Mouse (Mus musculus) embryonic stem cell, embryonic (primary cell): Measurements from ENCODE around the gene E130311K13Rik.

Experiments used
- CTCF ChIA-PET, 4 experiments: fragments of 300-600 bp in 2 of 4; fragments of 350-600 bp in 2 of 4; sonication (Branson Sonifier 250); formaldehyde crosslinking; loops; one replicate each; lab custom pipeline; 2022; ENCODE audit warnings: inconsistent platforms in 2 of 4; lab: Charles Lee
- POLR2A ChIA-PET, 4 experiments: fragments of 300-600 bp in 2 of 4; fragments of 350-600 bp in 2 of 4; sonication (Branson Sonifier 250); formaldehyde crosslinking; loops; one replicate each; lab custom pipeline; 2022; ENCODE audit warnings: antibody characterized with exemption in 4 of 4, inconsistent platforms in 1 of 4; lab: Charles Lee

Gene E130311K13Rik

DNA sequence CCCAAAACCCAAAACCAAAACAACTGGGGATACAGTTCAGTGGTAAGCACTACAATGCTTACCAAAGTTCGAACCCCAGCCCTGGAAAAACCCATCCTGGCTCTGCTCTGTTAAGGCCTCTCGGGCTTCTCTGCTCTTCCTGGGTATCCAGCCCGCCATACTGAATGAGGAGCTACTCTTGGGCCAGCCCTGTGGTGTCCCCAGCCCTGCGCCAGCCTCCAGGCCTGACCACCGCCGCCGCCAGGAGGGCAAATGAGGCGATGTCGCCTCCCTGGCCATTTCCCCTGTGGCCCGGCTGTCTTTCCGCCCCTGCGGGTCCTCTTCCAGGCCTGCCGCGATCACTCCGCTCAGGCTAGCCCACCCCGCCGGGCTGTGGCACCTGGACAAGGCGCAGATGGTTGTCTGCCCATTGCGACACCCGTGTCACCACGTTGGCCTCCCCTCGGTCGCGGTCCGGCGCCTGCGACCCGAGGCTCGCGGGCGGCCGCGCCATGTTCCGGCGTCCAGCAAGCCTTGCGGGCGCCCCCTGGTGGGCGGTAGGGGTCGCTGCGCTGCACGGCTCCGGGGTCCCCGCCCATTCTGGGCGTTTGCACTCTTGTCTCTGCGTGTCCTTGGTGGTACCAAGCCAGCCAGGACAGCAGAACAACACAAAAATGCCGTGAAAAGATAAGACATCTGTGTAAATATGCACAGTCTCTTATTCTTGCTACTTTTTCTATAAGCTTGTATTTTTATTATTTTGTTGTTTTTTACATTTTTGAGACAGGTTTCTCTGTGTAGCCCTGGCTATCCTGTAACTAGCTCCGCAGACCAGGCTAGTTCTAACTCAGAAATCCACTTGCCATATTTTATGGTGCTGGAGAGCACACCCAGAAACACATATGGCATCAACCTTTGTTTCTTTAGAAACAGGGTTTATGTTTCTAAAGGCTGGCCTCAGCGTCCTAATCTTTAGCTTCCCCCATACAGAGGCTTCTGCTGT lies at the start of gene E130311K13Rik:
E130311K13Rik (minus strand) TSS at position 595 of the 982 bp plus-strand sequence.
- ChIA-PET POLR2A (interaction anchor here in 3 of 4 experiments (0.5 to 4.4 kb wide), 13 partner anchors 14 to 667 kb away, joined by 3 to 15 read pairs (median 4); partner anchors contain the start of genes Plch1 (in 2 of the 3), Gmps (in 1 of the 3) and Slc33a1 (in 1 of the 3)), CTCF (interaction anchor here (0.5 to 1.6 kb wide), 7 partner anchors 9 to 647 kb away, joined by 3 to 9 read pairs (median 4); no protein-coding TSS in a partner anchor)

GRCm38 (mm10) chr3:63977895-63978294 lies 48.6 kb upstream of the E130311K13Rik start:
- POLR2A ChIA-PET = interaction anchor here in 3 of 4 experiments (1.1 to 3.2 kb wide), 7 partner anchors 10 to 79 kb away, joined by 3 to 12 read pairs (median 4); partner anchors contain the start of genes Slc33a1 (in 2 of the 3) and E130311K13Rik (in 1 of the 3)
- CTCF ChIA-PET = no interaction called here

DNA sequence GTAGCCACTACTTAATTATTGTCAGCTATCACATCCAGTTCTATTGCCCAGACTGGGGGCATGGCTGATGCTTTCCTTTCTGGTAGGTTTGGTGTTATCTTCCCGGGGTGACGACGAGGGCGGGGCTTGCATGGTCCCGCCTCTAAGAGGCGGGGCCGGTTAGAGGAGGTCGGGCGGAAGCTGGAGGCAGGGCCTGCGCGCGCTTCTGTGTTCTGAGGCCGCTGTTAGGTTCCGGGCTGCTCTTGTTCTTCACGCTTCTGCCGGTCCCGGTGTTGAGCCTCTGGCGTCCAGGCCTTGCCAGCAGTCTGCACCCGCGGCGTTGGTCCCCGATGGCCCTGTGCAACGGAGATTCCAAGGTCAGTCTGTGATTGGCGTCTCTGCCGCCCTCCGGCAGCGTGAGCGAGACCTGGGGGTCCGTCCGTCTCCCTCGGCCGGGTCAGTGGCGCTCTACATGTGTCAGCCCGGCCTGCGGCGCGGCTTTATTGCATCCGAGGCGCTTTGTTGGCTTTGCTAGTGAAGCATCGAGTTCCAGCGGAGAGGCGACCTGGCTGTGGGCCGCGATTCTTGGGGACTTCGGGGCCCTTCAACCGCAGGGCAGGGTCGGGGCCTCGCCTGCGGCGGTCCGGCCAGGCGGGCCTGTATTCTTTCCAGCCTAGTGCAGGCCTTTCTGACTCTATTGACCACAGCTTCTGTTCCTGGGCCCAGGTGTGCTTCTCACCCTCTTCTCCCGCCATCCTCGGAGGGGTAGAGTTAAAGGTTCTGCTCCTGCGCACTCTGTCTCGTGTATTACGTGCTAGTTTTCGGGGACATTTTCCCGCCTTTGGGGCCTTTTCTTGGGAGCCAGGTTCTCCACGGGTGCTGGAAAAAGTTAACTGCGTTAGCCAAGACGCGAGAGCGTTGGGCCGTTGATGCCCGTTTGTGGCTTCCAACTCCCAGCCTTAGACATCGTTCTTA lies 47.0 kb upstream of the E130311K13Rik start, which contains the start of gene Gmps:
Gmps (plus strand) TSS at position 152 of the 954 bp plus-strand sequence.
- CTCF ChIA-PET = interaction anchor here in 2 of 4 experiments (0.6 to 1.1 kb wide), 2 partner anchors 56 to 863 kb away, joined by 3 read pairs; no protein-coding TSS in a partner anchor

GRCm38 (mm10) chr3:63965929-63966328 lies 36.7 kb upstream of the E130311K13Rik start:
- ChIA-PET CTCF (no interaction called here), POLR2A (interaction anchor here in 3 of 4 experiments (0.7 to 3.9 kb wide), 5 partner anchors 10 to 48 kb away, joined by 3 to 33 read pairs (median 4); partner anchors contain the start of genes Gmps (in 2 of the 3) and E130311K13Rik (in 1 of the 3))

More for the DNA sequence above, 47.0 kb upstream of the E130311K13Rik start, which contains the start of gene Gmps:
- POLR2A ChIA-PET = interaction anchor here in 3 of 4 experiments (0.5 to 3.3 kb wide), 29 partner anchors 8 to 1683 kb away, joined by 3 to 33 read pairs (median 4); partner anchors contain the start of genes Slc33a1 (in 3 of the 3), E130311K13Rik (in 2 of the 3), Plch1 (in 1 of the 3) and Tiparp (in 1 of the 3)

GRCm38 (mm10) chr3:63964922-63965249 lies 35.6 kb upstream of the E130311K13Rik start:
- CTCF ChIA-PET = no interaction called here

DNA sequence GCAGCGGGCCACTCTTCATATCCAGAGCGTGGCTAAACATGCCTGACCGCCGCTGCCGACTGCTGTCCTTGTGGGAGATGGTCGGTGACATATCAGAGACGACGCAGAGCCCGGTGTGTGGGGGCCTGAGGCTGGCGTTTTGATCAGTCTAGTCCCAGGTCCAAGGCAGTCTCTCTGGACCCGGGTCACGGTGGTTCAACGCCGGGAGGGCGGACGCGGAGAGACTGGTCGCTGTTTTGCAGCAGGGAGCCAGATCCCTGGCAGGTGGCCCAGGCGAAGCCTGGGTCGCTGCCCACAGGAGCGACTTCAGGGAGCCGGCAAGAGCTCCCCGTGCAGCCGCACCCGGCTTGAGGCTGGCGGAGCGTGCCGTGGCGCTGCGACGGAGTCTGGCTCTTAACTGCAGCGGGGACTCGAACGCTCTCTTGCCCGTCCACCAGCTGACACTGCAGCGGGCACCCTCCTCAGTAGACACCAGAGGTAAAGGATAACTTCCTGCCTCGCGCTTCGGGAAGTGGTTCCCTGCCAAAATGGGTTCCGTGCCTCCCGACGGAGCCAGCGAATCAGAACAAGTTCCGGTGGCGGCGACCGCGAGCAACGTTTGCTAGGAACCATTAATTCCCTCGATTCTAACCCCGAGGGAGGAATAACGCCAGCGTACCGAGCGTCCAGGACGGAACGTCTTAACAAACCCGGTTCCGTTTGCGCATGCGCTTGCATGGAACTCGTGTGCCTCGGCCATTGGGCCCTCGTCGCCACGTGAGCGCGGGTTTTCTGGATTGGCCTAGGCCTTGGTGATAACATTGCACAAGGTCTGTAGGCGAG lies 35.0 kb upstream of the E130311K13Rik start, which contains the start of gene Slc33a1:
Slc33a1 (minus strand) TSS at position 669 of the 822 bp plus-strand sequence.
- ChIA-PET POLR2A (interaction anchor here in 3 of 4 experiments (0.9 to 3.9 kb wide), 10 partner anchors 9 to 65 kb away, joined by 3 to 33 read pairs (median 4); partner anchors contain the start of genes Gmps (in 3 of the 3), E130311K13Rik (in 1 of the 3) and Plch1 (in 1 of the 3)), CTCF (interaction anchor here in 1 of 4 experiments (0.6 kb wide), 1 partner anchor 39 kb away, joined by 3 read pairs; no protein-coding TSS in a partner anchor)

More at GRCm38 (mm10) chr3:63964922-63965249, 35.6 kb upstream of the E130311K13Rik start:
- POLR2A ChIA-PET = interaction anchor here in 3 of 4 experiments (0.9 to 3.9 kb wide), 8 partner anchors 10 to 36 kb away, joined by 3 to 33 read pairs (median 5); partner anchors contain the start of genes Gmps (in 3 of the 3) and E130311K13Rik (in 1 of the 3)

DNA sequence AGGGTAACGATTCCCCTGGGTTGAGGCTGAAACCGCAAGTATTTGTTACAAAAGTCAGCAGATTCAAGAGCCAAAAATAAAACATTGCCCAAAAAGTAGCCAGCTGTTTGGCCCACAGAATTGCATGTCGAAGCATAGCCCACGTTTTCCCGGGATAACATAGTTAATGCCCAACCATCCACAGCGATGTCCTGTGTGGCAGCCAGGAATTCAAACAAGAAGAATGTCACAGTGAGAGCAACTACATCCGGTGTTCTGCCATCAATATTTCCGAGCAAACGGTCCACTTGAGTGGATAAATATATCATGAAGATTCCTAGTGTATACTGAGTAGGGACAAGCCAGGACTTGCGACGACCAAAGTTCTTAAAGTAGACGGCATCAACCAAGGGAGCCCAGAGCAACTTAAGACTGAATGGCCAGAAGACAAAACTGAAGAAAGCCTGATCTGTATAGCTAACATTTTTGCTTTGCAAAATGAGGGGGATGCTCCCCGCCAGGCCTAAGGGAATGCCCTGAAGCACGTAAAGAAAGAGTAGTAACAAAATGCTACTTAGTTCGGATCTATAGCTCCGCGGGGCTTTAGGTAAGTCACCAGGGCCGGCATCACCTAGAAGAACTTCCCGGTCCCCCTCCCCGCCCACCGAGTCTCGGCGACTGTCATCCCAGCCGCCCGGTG lies 34.3 kb upstream of the E130311K13Rik start:
- ChIA-PET POLR2A (interaction anchor here in 3 of 4 experiments (0.7 to 3.9 kb wide), 11 partner anchors 9 to 65 kb away, joined by 3 to 33 read pairs (median 3); partner anchors contain the start of genes Gmps (in 3 of the 3), E130311K13Rik (in 1 of the 3) and Plch1 (in 1 of the 3)), CTCF (interaction anchor here in 1 of 4 experiments (0.6 kb wide), 1 partner anchor 38 kb away, joined by 3 read pairs; no protein-coding TSS in a partner anchor)

GRCm38 (mm10) chr3:63949837-63950236 lies 20.6 kb upstream of the E130311K13Rik start:
- CTCF ChIA-PET = no interaction called here
- POLR2A ChIA-PET = interaction anchor here in 1 of 4 experiments (0.7 kb wide), 1 partner anchor 27 kb away, joined by 4 read pairs; no protein-coding TSS in a partner anchor

DNA sequence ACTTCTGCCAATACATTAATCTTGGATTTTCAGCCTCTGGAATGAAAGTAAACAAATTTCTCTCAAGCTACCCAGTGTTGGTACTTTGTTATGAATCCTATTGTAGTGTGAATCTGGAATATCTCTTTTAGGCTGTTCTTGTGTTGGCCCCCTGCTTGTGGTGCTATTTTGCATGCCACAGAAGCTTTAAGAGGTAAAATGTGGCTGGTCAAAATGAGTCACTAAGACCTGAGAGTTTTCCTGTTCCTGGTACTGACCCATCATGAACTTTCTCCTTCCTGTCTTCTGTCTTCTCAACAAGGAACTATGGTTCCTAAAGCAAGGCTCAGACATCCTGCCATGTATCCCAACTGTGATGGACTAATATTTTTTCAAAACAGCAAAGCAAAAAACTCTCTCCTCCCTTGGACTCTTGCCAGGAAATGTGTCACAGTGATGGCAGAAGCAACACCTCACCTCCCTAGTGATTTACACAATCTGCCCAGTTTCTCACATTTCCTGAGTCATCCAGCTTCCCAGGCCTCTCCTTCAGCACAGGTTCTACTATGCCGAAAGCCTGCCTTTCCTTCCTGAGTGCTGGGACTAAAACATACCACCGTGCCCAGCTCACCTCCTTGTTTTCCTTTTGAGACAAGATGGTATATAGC lies 12.1 kb upstream of the E130311K13Rik start:
- ChIA-PET POLR2A (no interaction called here), CTCF (no interaction called here)

DNA sequence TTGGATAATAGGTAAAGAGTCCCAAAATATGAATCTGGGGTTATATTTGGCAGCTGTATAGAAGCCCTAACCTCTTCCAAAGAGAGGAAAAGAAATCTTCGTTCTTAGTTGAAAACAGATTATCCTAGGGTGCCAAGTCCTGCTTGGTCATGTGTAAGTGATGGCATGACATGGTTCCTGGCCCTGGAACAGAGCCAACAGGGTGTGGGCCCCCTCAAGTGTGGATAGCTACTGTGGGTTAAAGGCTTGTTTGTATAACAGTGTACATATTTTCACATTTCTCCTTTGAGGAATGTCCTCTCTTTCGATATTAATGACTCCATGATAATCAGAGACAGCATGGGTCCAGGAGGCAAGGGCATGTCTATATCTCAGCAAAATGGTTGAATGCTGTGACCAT lies 9.7 kb upstream of the E130311K13Rik start:
- POLR2A ChIA-PET = no interaction called here
- CTCF ChIA-PET = interaction anchor here in 1 of 4 experiments (0.5 kb wide), 1 partner anchor 904 kb away, joined by 3 read pairs; no protein-coding TSS in a partner anchor

- POLR2A ChIA-PET = no interaction called here
Observed at GRCm38 (mm10) chr3:63919634-63920033, 9.6 kb downstream of the E130311K13Rik start.

DNA sequence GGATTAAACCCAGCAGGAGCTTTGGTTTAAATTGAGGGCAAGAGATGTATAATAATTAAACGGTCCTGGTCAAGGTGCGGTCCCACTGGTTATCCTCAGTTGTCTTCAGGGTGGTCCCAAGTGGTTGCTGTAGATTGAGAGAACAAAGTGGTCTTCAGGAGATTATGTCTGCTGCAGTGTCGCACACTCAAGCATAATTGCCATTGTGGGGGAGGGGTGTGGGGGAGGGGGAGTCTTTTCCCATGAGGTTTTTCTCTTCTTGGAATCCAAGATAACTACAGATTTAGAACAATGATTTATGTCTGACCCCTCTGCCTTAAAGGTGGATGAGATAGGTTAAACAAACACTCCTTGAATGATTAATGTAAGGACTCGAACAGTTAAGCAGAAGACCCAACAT lies 19.0 kb downstream of the E130311K13Rik start:
- ChIA-PET CTCF (interaction anchor here in 1 of 4 experiments (0.6 kb wide), 1 partner anchor 8 kb away, joined by 4 read pairs; no protein-coding TSS in a partner anchor), POLR2A (interaction anchor here in 2 of 4 experiments (0.6 to 1.5 kb wide), 3 partner anchors 11 to 13 kb away, joined by 3 to 6 read pairs (median 6); partner anchors contain the start of gene Plch1 (in 2 of the 2))

More at GRCm38 (mm10) chr3:63919634-63920033, 9.6 kb downstream of the E130311K13Rik start:
- CTCF ChIA-PET = interaction anchor here (0.6 to 1.4 kb wide), 14 partner anchors 8 to 364 kb away, joined by 3 to 9 read pairs (median 3); partner anchors contain the start of gene E130311K13Rik (in 1 of the 4)

- POLR2A ChIA-PET = interaction anchor here in 1 of 4 experiments (0.6 kb wide), 1 partner anchor 294 kb away, joined by 4 read pairs; no protein-coding TSS in a partner anchor
- CTCF ChIA-PET = interaction anchor here in 1 of 4 experiments (1.4 kb wide), 1 partner anchor 15 kb away, joined by 3 read pairs; no protein-coding TSS in a partner anchor
Observed at GRCm38 (mm10) chr3:63905241-63905640, 24.0 kb downstream of the E130311K13Rik start.

GRCm38 (mm10) chr3:63904157-63904556 lies 25.1 kb downstream of the E130311K13Rik start:
- ChIA-PET CTCF (interaction anchor here in 1 of 4 experiments (0.6 kb wide), 1 partner anchor 25 kb away, joined by 3 read pairs; the partner anchor contains the start of gene E130311K13Rik), POLR2A (no interaction called here)
